Mouse (Mus musculus) C2C12 (cell line): ENCODE measurements around the gene Ankrd13c.

Experiments used
- CEBPB ChIP-seq: IDR thresholded peaks from one replicate; pipeline ENCODE4 v1.6.1; 2011; ENCODE audit warnings: low read depth, mild to moderate bottlenecking, control low read depth, moderate library complexity
- CTCF ChIP-seq: IDR thresholded peaks from one replicate; pipeline ENCODE4 v1.5.1; 2011; ENCODE audit not compliant: control insufficient read depth, insufficient read depth, insufficient read length
- MAX ChIP-seq: IDR thresholded peaks from one replicate; pipeline ENCODE4 v1.6.1; 2011; ENCODE audit warnings: mild to moderate bottlenecking, control low read depth
- MYOD1 ChIP-seq: IDR thresholded peaks from one replicate; pipeline ENCODE4 v1.6.1; 2011; ENCODE audit warnings: low read depth; ENCODE audit not compliant: control insufficient read depth, insufficient read length
- MYOG ChIP-seq: IDR thresholded peaks from one replicate; pipeline ENCODE4 v1.6.1; 2011; ENCODE audit not compliant: control insufficient read depth, insufficient read length; ENCODE audit errors: extremely low read depth
- USF1 ChIP-seq: IDR thresholded peaks from one replicate; pipeline ENCODE4 v1.6.1; 2011; ENCODE audit warnings: low read depth, mild to moderate bottlenecking, control low read depth, moderate library complexity

DNA sequence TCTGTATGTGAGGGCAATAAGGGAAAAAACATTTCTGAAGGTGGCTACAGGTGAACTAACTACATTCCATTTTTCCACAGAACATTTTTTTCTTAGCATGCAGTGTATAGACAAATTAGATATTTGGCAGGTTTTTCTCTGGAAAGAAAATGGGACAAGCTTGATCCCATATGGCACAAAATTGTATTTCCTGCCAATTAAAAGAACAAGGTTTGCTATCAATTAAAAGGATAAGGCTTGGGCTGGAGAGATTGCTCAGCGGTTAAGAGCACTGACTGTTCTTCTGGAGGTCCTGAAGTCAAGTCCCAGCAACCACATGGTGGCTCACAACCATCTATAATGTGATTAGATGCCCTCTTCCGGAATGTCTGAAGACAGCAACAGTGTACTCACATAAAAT, 8.4 kb downstream of the Ankrd13c start:
- no peak for TF ChIP-seq CTCF
- TF ChIP-seq MAX, result no peak
- no peak for TF ChIP-seq MYOG
- no peak for TF ChIP-seq MYOD1
- TF ChIP-seq USF1, result no peak
- no peak for TF ChIP-seq CEBPB
